Mouse (Mus musculus) heart, postnatal 0 days (tissue): ENCODE measurements around the gene Aspdh. TPM values are rescaled to one million over a fixed set of nuclear protein-coding genes. Genes with fewer than 3 reads are reported as not detected.

Experiments used
- ATAC-seq: fragments of 200-750 bp; cut with Nextera tagmentation; 2 replicates; pipeline ENCODE4 v1.8.0; 2017; ENCODE audit warnings: low read depth, moderate number of reproducible peaks, moderate library complexity; ENCODE audit not compliant: insufficient read depth
- DNase-seq: peaks from one replicate; pipeline ENCODE4 v3.0.0-alpha.2; 2016; ENCODE audit warnings: low spot score
- H3K27ac ChIP-seq: fragments of 300-500 bp; sonication (generic); 2 replicates; pipeline ENCODE4 v1.5.1; 2014; ENCODE audit warnings: low read depth, mild to moderate bottlenecking
- H3K27me3 ChIP-seq: fragments of 300-500 bp; sonication (generic); 2 replicates; pipeline ENCODE4 v1.6.1; 2014; ENCODE audit warnings: low read length, mixed read lengths; ENCODE audit not compliant: control insufficient read depth, insufficient read depth
- H3K36me3 ChIP-seq: fragments of 300-500 bp; sonication (generic); replicated peaks from 2 replicates; pipeline ENCODE4 v1.6.1; 2014; ENCODE audit warnings: low read length, mixed read lengths; ENCODE audit not compliant: control insufficient read depth, insufficient read depth
- H3K4me1 ChIP-seq: fragments of 300-500 bp; sonication (generic); 2 replicates; pipeline ENCODE4 v1.6.1; 2014; ENCODE audit warnings: antibody characterized with exemption; ENCODE audit not compliant: control insufficient read depth, insufficient read depth
- H3K4me2 ChIP-seq: fragments of 300-500 bp; sonication (generic); 2 replicates; pipeline ENCODE4 v1.6.1; 2014; ENCODE audit warnings: low read depth, mild to moderate bottlenecking, low read length, moderate library complexity
- H3K4me3 ChIP-seq: fragments of 300-500 bp; sonication (generic); 2 replicates; pipeline ENCODE4 v1.5.1; 2014; ENCODE audit warnings: low read depth, low read length
- H3K9ac ChIP-seq: fragments of 300-500 bp; sonication (generic); replicated peaks from 2 replicates; pipeline ENCODE4 v1.6.1; 2014; ENCODE audit warnings: low read depth, low read length, mixed read lengths
- H3K9me3 ChIP-seq: fragments of 300-500 bp; sonication (generic); replicated peaks from 2 replicates; pipeline ENCODE4 v1.6.1; 2016; ENCODE audit warnings: low read length; ENCODE audit not compliant: control insufficient read depth
- CTCF ChIP-seq: IDR thresholded peaks from 2 replicates; pipeline ENCODE4 v1.5.1; 2016; ENCODE audit warnings: antibody characterized with exemption, control low read depth, low read depth
- EP300 ChIP-seq: IDR thresholded peaks from 2 replicates; pipeline ENCODE4 v1.6.1; 2016; ENCODE audit warnings: antibody characterized with exemption, low read depth
- WGBS: fragments of 180-500 bp; shearing (Covaris S2); extraction: QIAGEN DNeasy Blood & Tissue Kit; methylation state at CpG from one replicate; pipeline ENCODE4 v1.1.7; 2014; 5-methylcytosine and 5-hydroxymethylcytosine counted together
- polyA plus RNA-seq: library from polyadenylated mRNA; unstranded; fragments of >200 nt; fragmentation: Nextera tagmentation; extraction: Ambion mirVana; gene quantifications from 2 replicates; pipeline ENCODE4 v1.2.1, GENCODE M21; 2015
- total RNA-seq: library from RNA; depleted of rRNA; stranded (reverse); fragments of >200 nt; gene quantifications from 2 replicates; pipeline ENCODE4 v1.2.3, GENCODE M21; 2014; ENCODE audit warnings: low replicate concordance

Gene Aspdh
- total and polyA plus RNA-seq, 2 experiments from 2014 or later = 0.86 TPM; not detected in 1

DNA sequence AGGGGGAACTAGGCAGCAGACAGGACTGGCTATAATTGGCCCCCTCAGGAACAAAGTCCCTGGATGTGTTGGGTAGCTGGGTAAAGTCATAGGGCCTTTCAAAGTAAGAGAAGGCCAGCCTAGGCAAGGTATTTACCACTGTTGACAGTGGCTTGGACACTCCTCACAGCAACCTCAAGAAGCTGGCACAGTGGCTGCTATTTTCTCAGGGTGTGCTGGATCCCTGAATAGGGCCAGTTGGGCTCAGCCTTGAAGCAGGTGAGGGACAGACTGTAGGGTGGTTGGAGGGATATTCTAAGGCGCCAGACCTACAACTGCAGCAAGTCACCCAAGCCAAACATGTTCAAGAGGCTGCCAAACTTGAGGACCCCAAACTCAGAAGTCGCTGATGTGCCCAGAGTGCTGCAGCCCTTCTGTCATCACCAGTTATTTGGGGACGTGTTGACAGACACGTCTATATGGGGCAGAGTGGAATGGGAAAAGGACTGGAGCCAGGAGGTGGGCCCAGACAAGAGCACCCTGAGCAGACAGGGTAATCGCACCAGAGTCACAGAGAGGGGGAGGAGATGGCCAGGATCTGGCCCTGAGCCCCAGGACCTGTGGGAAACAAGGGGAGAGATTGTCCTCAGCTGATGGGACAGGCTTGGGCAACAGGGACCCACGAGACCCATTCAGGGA is 6.8 kb downstream of the Aspdh start:
- Histone ChIP-seq H3K4me3 (no peak overlapping the region), H3K27me3 (no peaks in the 10 kb centered on the region), H3K4me2 (peak overlapping the region; percentile 55), H3K27ac (peak overlapping the region; percentile 99), H3K9me3 (no peaks in the 10 kb centered on the region), H3K36me3 (no peaks in the 10 kb centered on the region), H3K9ac (peak overlapping the region; percentile 35; the same call in 1 of the 2 replicates), H3K4me1 (peaks cover 50% of the 10 kb centered on the region)
- TF ChIP-seq CTCF = no peak
- TF ChIP-seq EP300 = peak; percentile 98
- DNase-seq (peak; percentile 96), ATAC-seq (peak; percentile 68)
- WGBS = 12% methylated on average over 6 of the region's 6 CpGs

DNA sequence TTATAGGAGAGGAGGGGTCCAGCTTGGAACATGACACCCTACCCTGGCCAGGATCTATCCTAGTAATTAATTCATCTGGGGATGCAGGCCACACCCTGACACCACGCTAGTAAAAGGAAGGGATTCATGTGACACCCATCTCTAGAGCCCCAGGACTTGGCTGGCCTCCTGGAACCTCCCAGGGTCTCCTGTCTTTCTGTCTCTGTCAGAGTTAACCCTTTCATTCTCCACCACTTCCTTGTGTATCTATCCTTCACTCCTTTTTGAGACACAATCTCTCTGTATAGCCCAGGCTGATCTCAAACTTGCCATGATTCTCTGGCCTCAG is 7.3 kb downstream of the Aspdh start:
- WGBS = 8% methylated on average over 1 of the region's 1 CpGs
- no peak for DNase-seq

GRCm38 (mm10) chr7:44472961-44473646 is 7.9 kb downstream of the Aspdh start:
- peak overlapping the region; percentile 72 for H3K9ac ChIP-seq
- no peaks in the 10 kb centered on the region for H3K36me3 ChIP-seq
- no peaks in the 10 kb centered on the region for H3K27me3 ChIP-seq
- peaks cover 50% of the 10 kb centered on the region for H3K4me1 ChIP-seq
- WGBS = 19% methylated on average over 9 of the region's 9 CpGs
- H3K9me3 ChIP-seq = no peaks in the 10 kb centered on the region
- peak overlapping the region; percentile 99 for H3K27ac ChIP-seq
- ATAC-seq = peak; percentile 70
- peak; percentile 95 for DNase-seq
- peak overlapping the region; percentile 55 for H3K4me2 ChIP-seq
- peak overlapping the region; percentile 52 for H3K4me3 ChIP-seq
- TF ChIP-seq CTCF = no peak
- TF ChIP-seq EP300 = peak; percentile 94; the same call in 1 of the 2 replicates

More for the DNA sequence above, 7.3 kb downstream of the Aspdh start:
- Histone ChIP-seq H3K4me2 (peak overlapping the region; percentile 55), H3K4me3 (peak overlapping the region; percentile 52), H3K4me1 (peaks cover 50% of the 10 kb centered on the region), H3K27ac (peak overlapping the region; percentile 99), H3K9ac (peak overlapping the region; percentile 72; the same call in 1 of the 2 replicates), H3K27me3 (no peaks in the 10 kb centered on the region), H3K9me3 (no peaks in the 10 kb centered on the region), H3K36me3 (no peaks in the 10 kb centered on the region)
- TF ChIP-seq EP300 (no peak), CTCF (no peak)
- ATAC-seq = no peak; the same call in 1 of the 2 replicates

- peak overlapping the region; percentile 99 for H3K27ac ChIP-seq
- peak overlapping the region; percentile 72 for H3K9ac ChIP-seq
- no peaks in the 10 kb centered on the region for H3K9me3 ChIP-seq
- H3K4me1 ChIP-seq = peaks cover 38% of the 10 kb centered on the region
- H3K36me3 ChIP-seq = no peaks in the 10 kb centered on the region
- H3K27me3 ChIP-seq = no peaks in the 10 kb centered on the region
- TF ChIP-seq CTCF (no peak), EP300 (peak; percentile 85; the same call in 1 of the 2 replicates)
- peak overlapping the region; percentile 55 for H3K4me2 ChIP-seq
- ATAC-seq = peak; percentile 12
- WGBS = 9% methylated on average over 4 of the region's 4 CpGs
- DNase-seq = peak; percentile 60
- peak overlapping the region; percentile 52 for H3K4me3 ChIP-seq
Observed at GRCm38 (mm10) chr7:44474419-44474818, 9.2 kb downstream of the Aspdh start.

- WGBS = 16% methylated on average over 5 of the region's 5 CpGs
- H3K9me3 ChIP-seq = no peaks in the 10 kb centered on the region
- H3K4me3 ChIP-seq = peak overlapping the region; percentile 52
- peak overlapping the region; percentile 72; the same call in 1 of the 2 replicates for H3K9ac ChIP-seq
- H3K27ac ChIP-seq = peak overlapping the region; percentile 99
- H3K36me3 ChIP-seq = no peaks in the 10 kb centered on the region
- peaks cover 33% of the 10 kb centered on the region for H3K4me1 ChIP-seq
- H3K27me3 ChIP-seq = no peaks in the 10 kb centered on the region
- peak overlapping the region; percentile 55 for H3K4me2 ChIP-seq
- peak; percentile 56 for DNase-seq
- TF ChIP-seq CTCF (no peak), EP300 (no peak)
- ATAC-seq = no peak
Observed at GRCm38 (mm10) chr7:44475046-44475614, 9.9 kb downstream of the Aspdh start.
